Mouse (Mus musculus): Measurements from ENCODE around the gene Elmsan1.

Gene Elmsan1

DNA sequence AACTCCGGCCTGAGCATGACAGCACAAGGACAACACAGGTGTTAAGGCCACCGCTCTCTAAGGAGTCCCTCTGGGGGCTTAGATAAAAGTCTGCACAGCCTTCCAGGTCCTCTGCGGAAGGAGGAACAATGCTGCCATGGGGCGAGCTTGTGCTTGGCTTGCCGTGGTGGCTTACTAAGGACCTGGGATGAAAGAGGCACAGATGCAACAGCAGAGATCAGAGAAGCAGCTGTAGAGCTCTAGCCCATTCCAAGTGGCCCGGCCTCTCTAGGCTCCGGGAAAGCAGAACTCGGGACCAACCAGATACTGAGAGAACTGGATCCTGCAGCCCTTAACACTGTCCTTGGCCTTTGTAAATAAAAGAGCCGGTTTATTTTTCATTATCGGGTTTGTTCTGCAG lies 66.8 kb downstream of the Elmsan1 start:
- no peak for DNase-seq (ENCODE audit: low spot score in 2 of 2)

DNA sequence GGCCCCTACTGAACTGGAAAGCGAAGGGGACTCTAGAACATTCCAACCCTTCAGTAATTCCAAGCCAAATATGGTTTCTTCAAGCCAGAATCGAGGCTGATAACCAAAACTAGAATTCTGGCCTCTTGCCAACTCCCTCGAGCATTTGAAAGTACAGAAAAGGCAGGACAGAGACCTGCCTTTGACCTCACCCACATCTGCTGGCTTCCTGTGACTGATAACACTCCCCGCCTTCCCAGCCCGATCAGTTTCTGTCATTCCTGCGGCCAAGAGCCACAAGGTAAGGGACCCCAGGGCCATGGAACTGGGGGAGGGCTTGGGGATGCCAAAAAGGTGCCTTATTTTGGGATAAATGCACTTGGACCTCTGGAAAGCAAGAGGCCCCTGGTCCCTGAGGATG lies 67.7 kb downstream of the Elmsan1 start:
- no peak for DNase-seq (ENCODE audit: low spot score in 2 of 2)

DNA sequence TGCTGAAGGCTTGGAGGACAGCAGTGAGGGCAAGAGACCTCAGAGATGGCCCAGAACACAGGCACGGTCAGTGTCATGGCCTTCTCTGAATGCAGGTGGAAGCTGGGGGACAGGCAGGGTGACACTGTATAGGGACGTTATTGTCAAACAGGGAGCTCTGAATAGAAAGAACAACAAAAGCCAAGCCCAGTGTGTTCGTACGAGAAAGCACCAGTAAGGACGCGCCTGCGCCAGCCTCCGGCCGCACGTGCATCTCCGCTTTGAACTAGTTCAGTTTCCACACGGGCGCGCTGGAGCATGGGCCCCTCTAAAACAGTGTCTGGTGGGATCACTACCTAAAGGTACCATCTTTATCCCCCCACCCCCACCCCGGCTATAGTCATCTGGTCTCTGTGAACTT lies 68.7 kb downstream of the Elmsan1 start:
- DNase-seq (ENCODE audit: low spot score in 2 of 2) = no peak

DNA sequence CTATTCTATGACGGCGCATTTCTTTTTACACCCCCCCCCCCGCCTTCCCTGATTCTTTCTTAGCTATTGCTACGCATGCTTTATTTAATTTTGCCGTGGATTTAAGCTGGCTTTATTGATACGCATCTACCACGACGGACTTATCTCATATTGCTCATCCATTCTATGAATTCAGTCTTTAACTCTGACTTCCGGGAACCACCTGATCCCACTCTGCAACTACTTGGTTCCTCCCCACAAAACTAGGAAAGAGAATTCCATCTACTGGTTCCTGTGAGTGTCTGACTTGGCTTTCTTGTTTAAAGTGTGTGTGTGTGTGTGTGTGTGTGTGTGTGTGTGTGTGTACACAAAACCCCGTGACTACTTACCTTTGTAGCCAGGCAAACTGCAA lies 70.1 kb downstream of the Elmsan1 start:
- DNase-seq (ENCODE audit: low spot score in 2 of 2) = no peak

DNA sequence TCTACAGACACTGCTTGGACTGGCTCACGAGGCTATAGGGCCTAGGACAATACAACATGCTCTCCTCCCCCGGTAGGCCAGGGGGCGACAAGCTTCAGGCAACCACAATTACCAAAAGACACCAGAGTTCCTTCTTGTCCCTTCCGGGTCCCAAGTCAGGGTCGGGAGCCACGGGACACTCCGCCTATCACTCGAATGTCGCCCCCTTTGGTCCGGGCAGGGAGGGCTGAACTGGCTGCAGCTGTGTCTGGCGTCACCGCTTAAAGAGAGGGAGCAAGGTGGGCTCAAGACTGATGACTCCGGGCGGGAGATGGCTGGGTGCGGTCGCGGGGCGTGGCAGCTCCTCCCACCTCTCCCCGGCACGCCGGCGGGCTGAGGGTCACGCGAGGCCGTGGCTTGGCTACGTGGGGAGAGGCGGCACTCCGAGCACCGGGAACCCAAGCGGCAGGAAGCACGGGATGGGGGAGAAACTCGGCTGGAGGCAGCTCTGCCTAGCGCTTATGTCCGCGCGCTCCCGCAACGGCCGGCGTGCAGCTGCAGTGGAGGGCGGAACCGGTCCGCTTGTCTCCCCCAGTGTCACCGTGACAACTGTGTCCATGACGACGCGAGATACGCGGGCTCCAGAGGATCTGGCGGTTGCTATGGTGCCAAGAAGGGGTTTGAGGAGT lies 70.6 kb downstream of the Elmsan1 start, which contains the start of gene Pnma1:
Pnma1 (minus strand) TSS at position 536 of the 668 bp plus-strand sequence.
- DNase-seq (ENCODE audit: low spot score in 2 of 2) = peak in 1 of 2 experiments; percentile 48

DNA sequence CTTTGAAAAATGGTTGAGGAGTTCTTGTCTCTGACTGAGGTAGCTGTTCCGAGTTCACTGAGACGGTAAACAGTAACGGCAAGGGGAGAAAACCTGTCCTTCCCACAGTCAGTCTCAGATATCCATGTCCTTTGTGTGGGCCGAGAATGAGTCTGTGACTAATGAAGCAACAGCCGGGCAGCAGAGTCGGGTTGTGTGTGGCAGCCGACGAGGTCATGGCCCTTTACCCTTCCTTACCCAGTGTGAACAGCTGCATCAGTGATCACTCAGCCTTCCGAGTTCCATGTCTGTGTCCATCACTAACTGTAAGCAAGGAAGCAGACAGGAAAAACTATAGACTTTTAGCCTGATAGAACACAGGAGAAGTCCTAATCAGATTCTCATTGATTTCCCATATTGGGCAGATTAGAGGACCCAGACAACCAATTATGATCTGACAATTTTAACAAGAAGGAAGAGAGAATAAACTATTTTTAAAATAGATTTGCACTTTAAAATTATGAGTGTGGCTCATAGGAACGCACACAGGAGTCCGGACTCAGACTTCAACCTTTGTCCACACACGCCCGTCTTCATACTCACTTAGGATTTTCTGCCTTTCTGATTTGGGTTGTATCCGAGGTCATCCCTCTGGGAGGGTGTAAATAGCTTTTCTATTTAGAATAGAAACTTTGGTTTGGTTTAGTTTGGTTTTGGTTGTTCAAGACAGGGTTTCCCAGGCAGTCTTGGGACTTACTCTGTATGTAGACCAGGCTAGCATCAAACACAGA lies 76.2 kb downstream of the Elmsan1 start:
- no peak for DNase-seq (ENCODE audit: low spot score in 2 of 2)

DNA sequence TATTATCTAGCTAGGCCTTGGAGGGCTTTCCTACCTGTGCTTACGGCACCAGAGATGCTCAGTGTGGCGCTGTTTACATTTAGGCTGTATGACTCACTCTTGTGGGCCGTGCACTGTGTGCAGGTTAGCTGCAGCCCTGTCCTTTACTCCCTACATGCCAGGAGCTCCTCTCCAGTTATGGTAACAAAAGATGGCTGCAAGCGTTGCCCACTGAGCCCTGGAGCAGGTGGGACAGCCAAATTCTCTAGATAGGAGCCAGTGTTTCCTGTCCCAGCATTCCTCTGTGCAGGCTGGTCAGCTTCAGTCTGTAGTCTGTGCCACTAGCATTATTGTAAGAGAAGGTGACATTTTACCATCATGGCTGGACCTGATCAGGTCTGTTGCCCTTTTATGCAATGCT lies 77.4 kb downstream of the Elmsan1 start:
- DNase-seq (ENCODE audit: low spot score in 2 of 2) = no peak

DNA sequence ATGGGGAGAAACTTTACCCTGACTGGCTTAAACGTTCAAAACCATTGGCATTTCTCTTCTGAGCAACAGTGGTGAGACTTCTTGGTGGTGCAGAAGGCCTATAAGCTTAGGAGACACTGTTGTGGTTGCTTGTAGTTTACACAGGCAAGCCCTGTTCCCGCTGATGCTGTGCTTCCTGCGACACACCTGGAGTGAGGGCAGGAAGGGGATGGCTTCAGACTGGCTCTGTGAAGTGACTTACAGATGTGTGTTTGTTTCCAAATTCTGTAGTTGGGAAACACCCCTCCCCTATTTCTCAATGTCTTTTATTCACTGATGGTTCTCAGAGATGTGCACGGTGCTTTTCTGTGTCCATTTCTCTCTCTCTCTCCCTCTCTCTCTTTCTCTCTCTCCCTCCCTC lies 78.5 kb downstream of the Elmsan1 start:
- no peak for DNase-seq (ENCODE audit: low spot score in 2 of 2)

DNA sequence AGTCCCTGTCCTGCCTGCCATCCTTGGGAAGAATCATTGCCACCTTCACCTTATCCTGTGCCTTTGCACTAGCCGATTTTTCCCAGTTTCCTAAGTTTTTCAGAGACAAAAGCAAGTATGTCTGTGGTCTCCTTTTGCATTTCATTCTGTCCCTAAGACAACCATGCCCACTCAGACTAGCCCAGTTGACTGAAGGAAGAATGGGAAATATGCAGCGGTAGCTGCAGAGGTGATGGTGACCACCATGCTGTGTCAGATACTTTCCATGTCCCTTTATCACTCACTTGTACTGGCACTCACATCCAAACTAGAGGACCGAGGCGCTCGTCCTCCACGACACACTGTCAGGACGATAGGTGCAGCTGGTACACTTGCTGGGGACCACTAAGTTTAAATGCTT lies 81.5 kb downstream of the Elmsan1 start:
- DNase-seq (ENCODE audit: low spot score in 2 of 2) = no peak

DNA sequence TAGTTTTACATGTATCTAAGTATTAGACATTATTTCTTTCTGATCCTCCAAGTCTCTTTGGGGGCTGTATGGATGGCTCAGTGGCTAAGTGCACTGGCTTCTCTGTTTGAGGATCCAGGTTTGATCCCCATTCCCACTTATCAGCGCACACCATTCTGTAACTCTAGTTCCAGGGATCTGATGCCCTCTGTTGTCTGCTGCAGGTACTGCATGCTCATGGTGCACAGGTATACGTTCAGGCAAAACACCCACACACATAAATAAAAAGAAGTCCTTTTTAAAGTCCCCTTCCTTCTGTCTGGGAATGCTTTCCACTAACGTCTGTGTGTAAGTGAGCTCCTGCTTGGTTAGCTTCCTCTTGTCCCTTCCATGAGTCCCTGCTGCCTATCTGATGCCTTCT lies 86.4 kb downstream of the Elmsan1 start:
- DNase-seq (ENCODE audit: low spot score in 2 of 2) = no peak

DNA sequence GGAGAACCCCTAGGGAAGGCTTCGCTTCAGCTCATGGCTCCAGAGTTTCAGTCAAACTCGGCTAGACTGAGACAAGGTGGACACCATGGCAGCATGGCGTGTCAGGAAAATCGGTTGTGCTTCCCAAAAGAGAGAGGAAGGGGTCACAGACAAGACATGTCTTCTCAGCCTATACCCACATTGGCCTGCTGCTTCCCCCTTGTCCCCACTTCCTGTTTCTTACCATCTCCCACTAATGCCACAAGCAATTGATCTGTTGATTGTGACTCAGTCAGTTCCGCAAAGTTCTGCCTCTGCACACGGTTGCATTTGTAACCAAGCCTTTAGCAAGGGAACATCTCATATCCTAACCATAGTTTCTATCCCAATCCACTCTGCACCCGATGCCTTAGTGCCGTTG lies 88.8 kb downstream of the Elmsan1 start:
- no peak for DNase-seq (ENCODE audit: low spot score in 2 of 2)

DNA sequence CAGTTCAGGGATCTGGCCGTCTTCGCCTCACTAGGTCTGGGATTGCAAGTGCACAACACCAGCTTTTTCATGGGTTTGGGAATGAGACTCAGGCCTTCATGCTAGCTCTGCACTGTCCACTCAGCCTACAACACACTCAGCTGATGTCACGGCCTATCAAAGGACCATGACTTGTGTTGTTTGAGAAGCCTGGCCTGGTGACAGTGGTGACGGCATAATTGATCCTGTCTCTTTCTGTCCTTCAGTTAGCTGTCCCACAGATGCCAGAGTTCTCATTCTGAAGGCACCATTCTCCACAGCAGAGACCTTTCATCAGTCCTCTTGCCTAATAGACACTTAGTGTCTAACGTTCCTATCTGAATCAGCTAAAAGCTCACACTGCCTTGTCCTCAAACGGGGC lies 90.1 kb downstream of the Elmsan1 start:
- DNase-seq (ENCODE audit: low spot score in 2 of 2) = no peak

DNA sequence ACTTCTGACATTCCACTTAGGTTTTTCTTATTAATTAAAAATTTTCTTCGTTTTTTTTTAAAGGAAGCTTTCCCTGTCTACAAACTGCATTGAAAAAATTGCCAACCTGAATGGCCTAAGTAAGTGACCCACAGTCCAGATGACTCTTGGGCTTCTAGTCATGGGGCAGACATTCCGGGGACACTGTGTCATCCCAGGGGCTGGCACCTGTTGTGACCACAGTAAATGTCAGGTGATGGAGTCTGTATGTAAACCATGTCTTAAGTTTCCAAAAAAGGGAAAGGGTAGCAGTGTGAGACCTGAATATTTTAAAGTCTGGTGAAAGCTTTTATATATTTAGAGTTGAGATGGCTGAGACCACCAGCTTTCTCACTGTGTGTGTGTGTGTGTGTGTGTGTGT lies 91.8 kb downstream of the Elmsan1 start:
- no peak for DNase-seq (ENCODE audit: low spot score in 2 of 2)

DNA sequence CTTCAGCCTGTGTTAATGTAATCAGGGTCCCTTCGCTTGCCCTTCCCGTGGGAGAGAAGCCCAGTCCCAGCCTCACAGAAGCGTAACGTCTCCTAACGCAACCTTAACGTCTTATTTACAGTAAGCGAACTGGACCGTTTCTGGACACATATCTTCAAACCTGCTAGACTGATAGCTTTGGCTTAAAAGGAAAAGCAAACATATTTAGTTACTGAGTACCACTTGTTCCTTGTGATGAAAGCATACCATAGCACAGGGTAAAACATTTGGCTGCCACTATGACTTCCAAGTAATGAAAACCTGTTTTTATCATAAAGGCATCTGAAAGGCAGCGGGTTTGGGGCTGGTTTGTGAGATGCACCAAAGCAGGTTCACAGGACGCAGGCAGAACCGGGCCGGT lies 92.8 kb downstream of the Elmsan1 start:
- no peak for DNase-seq (ENCODE audit: low spot score in 2 of 2)

DNA sequence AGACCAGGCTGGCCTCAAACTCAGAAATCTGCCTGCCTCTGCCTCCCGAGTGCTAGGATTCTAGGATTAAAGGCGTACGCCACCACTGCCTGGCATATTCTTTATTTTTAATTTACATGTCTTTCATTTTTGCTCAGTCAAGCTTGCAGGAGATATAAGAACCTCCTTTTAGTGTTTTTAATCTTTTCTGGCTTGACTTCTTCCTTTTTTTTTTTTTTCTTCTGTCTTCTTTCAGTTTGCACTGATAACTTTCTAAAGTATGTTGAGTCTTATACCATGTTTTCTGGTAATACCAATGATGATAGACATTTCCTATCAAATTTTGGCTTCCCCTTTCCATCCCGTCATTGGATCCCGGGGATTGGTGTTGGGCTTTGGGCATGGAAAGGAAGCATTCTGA lies 99.1 kb downstream of the Elmsan1 start:
- no peak for DNase-seq (ENCODE audit: low spot score in 2 of 2)

DNA sequence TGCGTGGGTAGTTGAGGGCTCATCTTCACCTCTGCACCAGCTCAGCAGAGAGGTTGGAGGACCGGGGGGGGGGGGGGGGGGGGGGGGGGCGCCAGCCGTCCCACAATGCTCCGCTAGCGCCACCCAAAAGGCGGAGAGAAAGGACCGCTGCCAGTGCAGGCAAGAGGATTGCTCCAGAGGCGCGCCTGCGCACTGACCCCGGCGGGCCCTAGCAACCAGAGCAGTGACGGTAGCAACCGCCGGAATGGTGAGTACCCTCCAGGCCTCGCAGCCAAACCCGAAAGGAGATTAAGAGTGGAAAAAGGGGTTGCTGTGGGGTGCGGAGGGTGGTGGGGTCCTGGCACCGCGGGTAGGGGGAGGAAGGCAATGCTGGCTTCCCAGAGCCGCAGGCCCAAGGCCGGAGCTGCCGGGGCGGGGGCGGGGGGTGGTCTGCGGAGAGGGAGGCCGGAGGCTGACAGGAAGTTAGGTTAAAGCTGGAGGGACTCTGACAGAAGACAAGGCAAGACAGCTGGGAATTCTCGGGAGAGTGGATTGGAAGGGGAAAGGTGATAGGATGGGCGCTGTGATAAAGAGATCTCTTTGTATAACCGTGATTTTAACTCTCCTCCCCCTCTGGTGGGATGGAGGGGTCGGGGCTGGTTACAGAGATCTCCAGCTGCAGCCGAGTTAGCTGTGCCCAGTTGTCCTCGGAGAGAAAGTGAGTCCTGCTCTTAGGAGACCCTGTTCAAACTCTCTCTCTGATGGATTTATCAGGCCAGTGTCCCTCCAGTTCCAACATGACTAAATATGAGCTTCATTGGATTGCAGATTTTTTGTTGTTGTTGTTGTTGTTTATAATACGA lies 104.3 kb downstream of the Elmsan1 start, which contains the start of gene Dnal1:
Dnal1 (plus strand) TSS at position 214 of the 842 bp plus-strand sequence.
- peak; percentile 68 to 89 for DNase-seq (ENCODE audit: low spot score in 2 of 2)

DNA sequence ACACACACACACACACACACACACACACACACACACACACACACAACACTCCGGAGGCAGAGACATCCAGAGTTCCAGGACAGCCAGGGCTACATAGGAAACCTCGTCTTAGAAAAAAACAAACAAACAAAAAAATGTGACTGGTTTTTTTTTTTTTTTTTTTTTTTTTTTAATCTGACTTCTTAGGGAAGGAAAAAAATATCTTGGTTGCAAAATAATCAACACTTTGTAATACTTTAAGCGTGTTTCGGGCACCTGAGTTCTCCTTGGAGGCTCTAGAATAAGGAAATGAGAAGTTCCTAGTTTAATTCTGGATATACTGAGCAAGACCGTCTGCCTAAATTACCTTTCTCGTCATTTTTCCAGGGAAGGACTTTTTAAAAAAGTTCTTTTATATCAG lies 105.0 kb downstream of the Elmsan1 start:
- DNase-seq (ENCODE audit: low spot score in 2 of 2) = no peak

DNA sequence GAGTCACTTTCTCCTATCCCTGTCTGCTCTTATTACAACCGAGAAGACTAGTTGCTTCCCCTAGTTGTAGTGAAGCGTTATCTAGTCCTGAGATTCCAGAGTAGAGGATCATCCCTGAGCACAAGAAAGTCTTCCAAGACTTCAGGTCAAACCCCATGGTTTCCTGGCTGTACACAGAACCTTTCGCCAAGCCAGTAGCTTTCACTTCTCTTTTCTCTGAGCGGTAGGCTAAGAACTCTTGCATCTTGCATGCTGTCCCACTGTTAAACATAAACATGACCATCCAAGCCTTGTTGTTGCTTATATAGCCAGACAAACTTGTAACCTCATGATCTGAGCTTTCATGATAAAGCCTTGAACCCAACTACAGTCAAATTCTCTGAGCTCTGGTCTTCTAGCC lies 107.9 kb downstream of the Elmsan1 start:
- no peak for DNase-seq (ENCODE audit: low spot score in 2 of 2)

DNA sequence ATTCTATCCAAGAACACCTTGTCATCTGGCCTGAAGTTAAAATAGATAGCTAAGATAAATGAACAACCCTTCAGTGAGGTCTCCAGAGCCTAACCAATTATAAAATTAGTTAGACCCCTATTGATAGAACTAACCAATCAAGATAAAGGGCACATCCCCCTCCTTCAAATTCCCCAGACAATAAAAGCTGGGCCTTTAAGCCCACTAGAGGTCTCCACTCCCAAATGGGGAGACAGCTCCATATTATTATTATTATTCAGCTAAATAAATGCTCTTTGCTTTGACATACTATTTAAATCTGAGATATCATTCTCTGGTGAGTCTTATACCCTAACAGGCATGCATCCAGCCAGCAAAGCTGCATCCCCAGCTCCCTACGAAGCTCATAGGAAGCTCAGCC lies 108.8 kb downstream of the Elmsan1 start:
- no peak for DNase-seq (ENCODE audit: low spot score in 2 of 2)

DNA sequence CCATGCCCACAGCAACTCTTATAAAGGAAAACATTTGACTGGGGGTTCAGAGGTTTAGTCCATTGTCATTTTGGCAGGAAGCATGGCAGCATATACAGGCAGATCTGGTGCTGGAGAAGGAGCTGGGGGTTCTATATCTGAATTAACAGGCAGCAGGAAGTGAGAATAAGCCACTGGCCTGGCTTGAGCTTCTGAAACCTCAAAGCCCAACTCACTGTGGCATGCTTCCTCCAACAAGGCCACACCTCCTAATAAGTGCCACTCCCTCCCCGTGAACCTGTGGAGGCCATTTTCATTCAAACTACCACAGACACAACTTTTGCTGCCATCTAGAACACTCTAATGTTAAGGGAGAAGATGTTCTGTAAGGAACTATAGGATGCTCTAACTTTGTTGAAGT lies 111.0 kb downstream of the Elmsan1 start:
- DNase-seq (ENCODE audit: low spot score in 2 of 2) = no peak

DNA sequence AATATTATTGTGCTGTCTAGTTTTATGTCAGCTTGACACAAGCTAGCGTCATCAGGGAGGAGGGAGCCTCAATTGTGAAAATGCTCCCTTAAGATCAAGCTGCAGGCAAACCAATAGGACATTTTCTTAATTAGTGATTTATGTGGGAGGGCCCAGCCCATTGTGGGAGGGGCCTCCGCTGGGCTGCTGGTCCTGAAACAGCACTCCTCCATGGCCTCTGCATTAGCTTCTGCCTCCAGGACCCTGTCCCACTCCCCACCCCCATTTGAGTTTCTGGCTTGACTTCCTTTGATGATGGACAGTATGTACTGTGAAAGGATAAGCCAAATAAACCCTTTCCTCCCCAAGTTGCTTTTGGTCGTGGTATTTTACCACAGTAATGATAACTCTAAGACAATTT lies 111.7 kb downstream of the Elmsan1 start:
- DNase-seq (ENCODE audit: low spot score in 2 of 2) = no peak

DNA sequence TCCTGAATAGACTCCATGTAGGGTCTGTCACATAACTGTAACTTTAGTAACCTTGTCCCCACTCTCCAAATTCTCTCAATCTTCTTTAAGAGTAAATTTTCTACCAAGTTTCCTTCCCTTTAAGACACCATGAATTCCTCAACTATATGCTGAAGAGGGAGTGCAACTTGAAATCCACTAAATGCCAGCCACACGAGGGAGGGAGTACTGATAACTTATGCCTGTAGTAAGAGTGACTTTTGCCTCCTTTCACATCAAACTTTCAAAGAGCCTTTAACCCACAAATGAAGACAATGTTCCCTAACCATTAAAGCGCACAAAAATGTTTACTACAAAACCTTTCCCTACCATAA lies 117.2 kb downstream of the Elmsan1 start:
- DNase-seq (ENCODE audit: low spot score in 2 of 2) = no peak

All from urinary bladder, postnatal 36 days (tissue).